Mouse (Mus musculus): ENCODE results near the gene Ltb4r2.

DNA sequence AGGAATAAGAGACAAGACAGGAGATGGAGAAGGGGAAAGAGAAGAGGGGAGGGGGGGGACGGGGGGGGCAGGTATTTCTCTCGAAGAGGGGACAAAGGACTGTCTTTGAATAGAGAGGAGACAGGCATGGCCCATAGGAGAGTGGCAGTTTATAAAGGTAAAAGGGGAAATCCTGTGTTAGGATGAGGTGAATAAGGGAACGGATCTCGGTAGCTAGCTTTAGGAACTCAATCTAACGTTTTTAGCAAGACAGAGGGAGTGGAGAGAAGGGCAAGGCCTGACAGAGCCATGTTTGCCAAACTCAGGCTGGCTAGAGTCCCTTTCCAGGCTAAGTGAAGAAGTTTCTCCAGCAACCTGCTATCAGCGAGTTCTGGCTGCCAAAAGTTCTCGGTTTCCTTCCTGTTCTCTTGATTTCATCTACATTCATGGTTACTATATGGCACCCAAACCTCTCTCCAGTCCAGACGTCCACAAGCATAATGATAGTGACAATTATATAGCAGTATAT, 38.7 kb upstream of the Ltb4r2 start:
- TF ChIP-seq POLR2A (IDR thresholded peaks at IDR 0.05; ENCODE audit: borderline replicate concordance, extremely low read depth, low read depth, low read length) (no peak), CTCF (IDR thresholded peaks at IDR 0.05; ENCODE audit: insufficient read depth, low read length) (no peak)
